15 mouse cellular contexts compared by ENCODE assay signal in the genomic region with DNA sequence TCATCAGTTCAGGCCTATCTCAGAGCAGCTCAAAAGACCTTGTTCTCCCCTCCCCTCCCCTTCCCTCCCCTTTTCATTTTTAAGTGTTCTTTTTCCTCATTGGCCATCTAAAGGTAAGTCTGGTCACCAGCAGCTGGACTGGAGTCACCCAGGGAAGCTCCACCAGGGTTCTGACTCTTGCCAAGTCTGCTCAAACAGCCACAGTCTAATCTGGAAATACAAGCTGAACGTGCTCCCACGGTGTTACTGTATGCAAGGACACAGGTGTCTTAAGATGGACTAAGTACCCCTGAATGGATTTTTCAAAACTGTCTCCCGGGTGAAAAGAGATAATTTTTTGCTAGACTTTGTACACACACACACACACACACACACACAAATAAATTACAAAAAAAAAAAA. TPM values are rescaled to one million over a fixed set of nuclear protein-coding genes. Genes with fewer than 3 reads are reported as not detected.
DNase-seq lines count a peak whose midpoint lies in the region; TF ChIP-seq lines count a peak whose summit lies in the region.
"Had no signal": no experiment of that assay in that cellular context is flagged by ENCODE, and none has a peak within 500 bp of the region (broad histone marks: within the 10 kb centered on the region; RNA-seq: fewer than 3 reads in every experiment).

No protein-coding gene starts in this region.

- H3K27me3 ChIP-seq in ES-Bruce4 (ENCODE audit: control insufficient read depth, insufficient read depth, low read length, poor library complexity, severe bottlenecking), result no peaks in the 10 kb centered on the region
- H3K27me3 ChIP-seq: hindbrain, embryonic 12.5 days had no signal

- TF ChIP-seq CTCF in ES-Bruce4 (IDR thresholded peaks at IDR 0.05; ENCODE audit: low read depth, low read length), result no peak

- H3K4me3 ChIP-seq in ES-Bruce4 (ENCODE audit: low read depth, low read length), result no peak overlapping the region
- H3K4me3 ChIP-seq: heart, embryonic 10.5 days; hindbrain, embryonic 12.5 days had no signal

- H3K36me3 ChIP-seq in ES-Bruce4 (ENCODE audit: control insufficient read depth, insufficient read depth, low read length, poor library complexity, severe bottlenecking), result no peaks in the 10 kb centered on the region
- H3K36me3 ChIP-seq: heart, embryonic 10.5 days; hindbrain, embryonic 12.5 days had no signal

- no peaks in the 10 kb centered on the region for H3K9me3 ChIP-seq in ES-Bruce4 (replicated peaks; ENCODE audit: control insufficient read depth, insufficient read depth, low read length, poor library complexity, severe bottlenecking)
- H3K9me3 ChIP-seq: heart, embryonic 10.5 days; hindbrain, embryonic 12.5 days had no signal

- H3K27ac ChIP-seq in ES-Bruce4 (ENCODE audit: insufficient read depth, low read length), result peak overlapping the region; percentile 54; the same call in 1 of the 2 replicates
- H3K27ac ChIP-seq: heart, embryonic 10.5 days; hindbrain, embryonic 12.5 days had no signal

- H3K9ac ChIP-seq in ES-Bruce4 (ENCODE audit: low read depth, poor library complexity, severe bottlenecking), result peak overlapping the region; percentile 6; the same call in 1 of the 2 replicates
- H3K9ac ChIP-seq: hindbrain, embryonic 12.5 days had no signal

- peak; percentile 36 for DNase-seq in ES-CJ7 (ENCODE audit: low read depth, low spot score)
- peak; percentile 49 for DNase-seq in adrenal gland, adult 2 months
- DNase-seq in adrenal gland, postnatal 25 days, result peak; percentile 11
- no peak for DNase-seq in embryo, embryonic 11 days
- no peak for DNase-seq in right cerebral cortex, postnatal 36 days (ENCODE audit: low spot score in 2 of 2)
- DNase-seq in right cerebral cortex, postnatal 4 days, result no peak
- DNase-seq: cerebellum, adult 11 months; cerebellum, adult 8-10 months; cerebellum, postnatal 14 days; gastrocnemius, postnatal 10 days; heart, postnatal 4 days; kidney, adult 9 months had no signal

- H3K4me1 ChIP-seq in ES-Bruce4 (ENCODE audit: control insufficient read depth, insufficient read depth, low read length), result no peaks in the 10 kb centered on the region
- H3K4me1 ChIP-seq: heart, embryonic 10.5 days; hindbrain, embryonic 12.5 days had no signal

- TF ChIP-seq EP300 in ES-Bruce4 (IDR thresholded peaks at IDR 0.05; ENCODE audit: insufficient read depth, low read depth, low read length), result no peak

- TF ChIP-seq POLR2A in ES-Bruce4 (IDR thresholded peaks at IDR 0.05; ENCODE audit: insufficient read depth, low read length), result no peak

RNA-seq across cellular contexts. Expression of a gene that starts 15.4 kb away (rescaled TPM):
- 66.0 and 70.9 TPM in 2 replicates for polyA plus RNA-seq in ES-Bruce4 (2011; ENCODE audit: insufficient read depth, insufficient read length, low read depth, missing spikeins)
- total RNA-seq in adrenal gland, adult 2 months (2021), result 10 to 100 TPM; 32.9 to 38.5 TPM
- polyA plus RNA-seq in adrenal gland, adult 2 months (2012; rRNA removed), result 2.9 and 3.4 TPM in 2 replicates
- 46.7 and 56.0 TPM in 2 replicates for total RNA-seq in adrenal gland, postnatal 25 days (2021)

RNA-seq across cellular contexts. Expression of a gene that starts 37.8 kb away (rescaled TPM):
- polyA plus RNA-seq in ES-Bruce4 (2011; ENCODE audit: insufficient read depth, insufficient read length, low read depth, missing spikeins), result 827 and 868 TPM in 2 replicates
- total RNA-seq in adrenal gland, adult 2 months (2021), result 100 to 1,000 TPM; 122 to 268 TPM
- 67.9 and 79.2 TPM in 2 replicates for polyA plus RNA-seq in adrenal gland, adult 2 months (2012; rRNA removed)
- total RNA-seq in adrenal gland, postnatal 25 days (2021), result 203 and 286 TPM in 2 replicates

Comparison
In these comparisons a context has a peak if more than half of its experiments do, and no peak if none do; other contexts are left out.
1. DNase-seq: peak in ES-CJ7 (single experiment), adrenal gland, adult 2 months (single experiment) and adrenal gland, postnatal 25 days (single experiment); none in embryo, embryonic 11 days (single experiment), right cerebral cortex, postnatal 36 days (0 of 2) and right cerebral cortex, postnatal 4 days (single experiment).